Mouse (Mus musculus) olfactory bulb, adult 2 months (tissue): ENCODE measurements at regions not wholly inside any gene's neighbourhood (a gene's known extent, or its start where the extent isn't known, plus 50 kb on each side); places are given as distances from the start of the nearest gene placed in this dataset.

Experiments
- H3K27ac ChIP-seq: fragments of 200-500 bp; 2 replicates; pipeline ENCODE4 v1.5.1; 2012; ENCODE audit warnings: low read depth, low read length; ENCODE audit not compliant: insufficient read depth
- H3K4me1 ChIP-seq: fragments of 200-500 bp; 2 replicates; pipeline ENCODE4 v1.6.1; 2012; ENCODE audit warnings: low read length; ENCODE audit not compliant: control insufficient read depth, insufficient read depth
- H3K4me3 ChIP-seq: fragments of 200-500 bp; 2 replicates; pipeline ENCODE4 v1.5.1; 2012; ENCODE audit warnings: mild to moderate bottlenecking, low read depth, low read length, moderate library complexity; ENCODE audit not compliant: insufficient read depth
- CTCF ChIP-seq: fragments of 200-500 bp; IDR thresholded peaks from 2 replicates; pipeline ENCODE4 v1.5.1; 2012; ENCODE audit warnings: low read depth, mild to moderate bottlenecking, low read length, moderate library complexity; ENCODE audit not compliant: insufficient read depth
- POLR2A ChIP-seq: fragments of 200-500 bp; IDR thresholded peaks from 2 replicates; pipeline ENCODE4 v1.6.1; 2012; ENCODE audit warnings: mild to moderate bottlenecking, low read depth, low read length, moderate library complexity; ENCODE audit not compliant: insufficient read depth
- WGBS: fragments of 180-500 bp; shearing (Covaris S2); methylation state at CpG from one replicate; pipeline ENCODE4 v1.1.7; 2018; 5-methylcytosine and 5-hydroxymethylcytosine counted together

- 93% methylated on average over 2 of the region's 2 CpGs for WGBS
- TF ChIP-seq CTCF (no peak), POLR2A (no peak)
- no peak overlapping the region for H3K4me3 ChIP-seq
- H3K4me1 ChIP-seq = no peaks in the 10 kb centered on the region
- H3K27ac ChIP-seq = no peak overlapping the region
Observed at GRCm38 (mm10) chr3:143685742-143686141, 519.3 kb downstream of the Lmo4 start.

DNA sequence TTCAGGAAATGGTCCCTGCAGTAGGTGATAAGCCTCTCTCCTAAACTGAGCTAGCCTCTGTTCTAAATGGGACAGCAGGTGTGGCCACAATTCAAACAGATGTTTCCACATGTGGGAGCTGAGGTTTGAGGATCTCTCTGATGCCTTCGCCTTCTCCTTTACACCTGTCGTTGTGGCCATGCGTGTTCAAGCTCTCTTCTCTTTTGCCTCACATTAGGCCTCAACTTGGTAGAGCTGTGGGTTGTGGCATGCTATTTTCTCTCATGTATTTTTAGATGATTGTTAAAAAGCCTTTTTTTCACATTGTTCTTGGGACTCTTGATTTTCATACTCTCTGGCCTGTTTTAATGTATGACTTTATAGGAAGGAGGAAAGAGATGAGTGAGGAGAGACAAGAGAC lies 526.8 kb downstream of the Lmo4 start:
- H3K27ac ChIP-seq = no peak overlapping the region
- H3K4me1 ChIP-seq = no peaks in the 10 kb centered on the region
- no peak for TF ChIP-seq POLR2A
- TF ChIP-seq CTCF = no peak
- H3K4me3 ChIP-seq = no peak overlapping the region
- 96% methylated on average over 3 of the region's 3 CpGs for WGBS

DNA sequence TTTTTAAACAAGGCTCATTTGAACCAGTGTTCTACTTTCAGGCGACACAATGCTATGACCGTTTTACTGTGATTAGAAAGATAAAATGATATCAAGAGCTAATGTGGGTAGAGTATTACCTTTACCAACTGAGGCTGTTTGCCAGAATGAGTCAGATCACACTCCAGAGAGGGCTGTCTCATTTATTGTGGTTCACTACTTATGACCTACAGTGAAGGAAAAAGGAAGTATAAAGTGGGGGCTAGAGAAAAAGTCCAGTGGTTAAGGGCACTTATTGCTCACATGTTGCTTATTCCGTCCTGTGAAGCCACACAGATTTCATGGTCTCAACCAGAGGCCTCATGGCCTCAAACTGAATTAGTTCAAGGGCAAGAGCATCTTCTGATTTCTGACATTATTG lies 530.2 kb downstream of the Lmo4 start:
- Histone ChIP-seq H3K4me1 (no peaks in the 10 kb centered on the region), H3K27ac (no peak overlapping the region), H3K4me3 (no peak overlapping the region)
- TF ChIP-seq CTCF (no peak), POLR2A (no peak)
- 94% methylated on average over 3 of the region's 3 CpGs for WGBS

- Histone ChIP-seq H3K27ac (no peak overlapping the region), H3K4me1 (no peaks in the 10 kb centered on the region), H3K4me3 (no peak overlapping the region)
- TF ChIP-seq POLR2A (no peak), CTCF (no peak)
- WGBS = 89% methylated on average over 7 of the region's 7 CpGs
Observed at GRCm38 (mm10) chr3:143674446-143674845, 530.6 kb downstream of the Lmo4 start.

DNA sequence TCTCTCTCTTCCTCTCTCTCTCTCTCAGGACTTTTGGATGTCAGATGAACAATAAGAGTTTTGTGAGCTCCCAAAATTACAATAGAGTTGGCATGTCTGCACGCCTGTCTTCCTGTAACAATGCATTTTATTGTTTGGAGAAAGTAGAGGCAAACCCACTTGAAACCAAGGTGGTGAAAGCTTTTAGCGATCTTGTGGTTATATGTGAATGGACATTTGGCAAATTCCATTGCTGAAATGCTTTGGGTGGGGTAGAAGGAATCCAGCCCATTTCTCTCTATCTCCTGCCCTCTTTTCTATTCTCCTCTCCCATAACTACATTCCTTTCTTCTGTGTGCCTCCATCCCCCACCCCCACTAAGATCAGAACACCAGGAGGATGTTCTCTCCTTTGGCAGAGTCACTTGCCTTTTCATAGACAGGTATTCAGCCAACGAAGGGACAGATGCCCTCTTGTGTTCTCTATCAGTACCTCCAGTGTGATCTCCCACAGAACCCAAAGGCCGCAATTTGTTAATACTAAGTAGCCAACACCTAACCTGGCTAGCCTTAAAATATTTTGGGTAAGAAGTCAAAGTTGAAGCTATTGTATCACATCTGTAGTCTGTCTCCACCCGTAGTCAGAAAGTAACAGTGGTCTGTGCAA lies 542.9 kb downstream of the Lmo4 start:
- 87% methylated on average over 5 of the region's 5 CpGs for WGBS
- TF ChIP-seq POLR2A = no peak
- TF ChIP-seq CTCF = no peak
- no peak overlapping the region for H3K4me3 ChIP-seq
- H3K4me1 ChIP-seq = no peaks in the 10 kb centered on the region
- no peak overlapping the region for H3K27ac ChIP-seq

GRCm38 (mm10) chr3:143659421-143659978 lies 545.5 kb downstream of the Lmo4 start:
- WGBS = 94% methylated on average over 8 of the region's 8 CpGs
- TF ChIP-seq POLR2A (no peak), CTCF (no peak)
- Histone ChIP-seq H3K27ac (no peak overlapping the region), H3K4me1 (no peaks in the 10 kb centered on the region), H3K4me3 (no peak overlapping the region)

DNA sequence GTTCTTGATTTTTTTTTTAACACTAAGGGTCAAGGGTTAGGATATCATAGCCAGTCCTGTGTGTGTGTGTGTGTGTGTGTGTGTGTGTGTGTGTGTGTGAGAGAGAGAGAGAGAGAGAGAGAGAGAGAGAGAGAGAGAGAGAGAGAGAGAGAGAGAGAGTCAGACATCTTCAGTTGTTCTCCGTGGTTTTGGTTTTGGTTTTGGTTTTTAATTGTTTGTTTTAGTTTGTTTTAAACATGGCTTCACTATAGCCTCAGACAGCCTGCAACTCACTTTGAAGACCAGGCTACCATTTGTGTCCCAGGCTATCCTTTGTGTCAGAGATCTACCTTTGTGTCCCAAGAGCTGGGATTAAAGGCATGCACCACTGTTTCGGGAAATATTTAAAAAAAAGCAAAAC lies 557.8 kb downstream of the Lmo4 start:
- Histone ChIP-seq H3K4me3 (no peak overlapping the region), H3K27ac (no peak overlapping the region), H3K4me1 (no peaks in the 10 kb centered on the region)
- no peak for TF ChIP-seq CTCF
- TF ChIP-seq POLR2A = no peak
- WGBS = 85% methylated on average over 2 of the region's 2 CpGs

GRCm38 (mm10) chr3:143646836-143647235 lies 558.2 kb downstream of the Lmo4 start:
- 73% methylated on average over 7 of the region's 7 CpGs for WGBS
- Histone ChIP-seq H3K4me1 (no peaks in the 10 kb centered on the region), H3K27ac (no peak overlapping the region), H3K4me3 (no peak overlapping the region)
- TF ChIP-seq CTCF = no peak
- TF ChIP-seq POLR2A = no peak

GRCm38 (mm10) chr3:143633036-143633435 lies 572.0 kb downstream of the Lmo4 start:
- 91% methylated on average over 2 of the region's 2 CpGs for WGBS
- H3K4me3 ChIP-seq = no peak overlapping the region
- H3K27ac ChIP-seq = no peak overlapping the region
- H3K4me1 ChIP-seq = no peaks in the 10 kb centered on the region
- TF ChIP-seq POLR2A = no peak
- no peak for TF ChIP-seq CTCF
